Mouse (Mus musculus): Measurements from ENCODE around the gene Agpat2. TPM values are rescaled to one million over a fixed set of nuclear protein-coding genes. Genes with fewer than 3 reads are reported as not detected.

Gene Agpat2
- polyA plus RNA-seq, 1 experiment from 2014 or later = 8.7 TPM

DNA sequence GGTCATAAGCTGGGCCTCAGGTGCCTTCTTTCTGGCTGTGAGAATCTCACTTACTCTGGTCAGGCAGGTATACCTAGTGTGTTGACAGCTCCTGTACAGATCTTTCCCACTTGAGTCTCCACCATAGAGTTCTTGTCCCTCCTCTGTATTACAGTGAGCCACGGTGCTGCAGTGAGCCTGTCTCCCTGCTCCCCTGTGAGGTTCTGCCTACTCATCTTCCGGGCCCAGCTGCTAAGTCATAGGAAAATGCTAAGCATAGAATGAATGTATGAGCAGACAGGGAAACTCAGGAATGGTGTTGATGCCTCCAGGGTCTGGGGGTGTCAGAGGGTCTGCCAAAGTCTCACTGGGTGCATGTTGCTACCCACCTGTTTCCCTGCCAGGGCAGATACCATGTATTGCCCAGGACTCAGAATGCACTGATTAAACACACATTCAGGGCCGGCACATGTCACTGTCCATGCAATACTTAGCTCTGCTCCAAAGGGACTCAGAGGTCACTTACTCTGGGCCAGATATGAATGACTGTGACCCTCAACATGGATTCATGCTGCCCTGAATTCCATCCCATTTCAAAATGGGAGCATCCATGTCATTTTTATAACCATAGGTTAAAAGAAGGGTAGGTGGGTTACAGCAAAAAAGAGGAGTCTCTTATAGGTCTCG is 11.4 kb upstream of the Agpat2 start:
- Histone ChIP-seq H3K9ac (replicated peaks; ENCODE audit: low read length) (no peak overlapping the region), H3K36me3 (replicated peaks; ENCODE audit: control insufficient read depth, insufficient read depth, low read depth, low read length) (no peaks in the 10 kb centered on the region), H3K27me3 (ENCODE audit: control insufficient read depth, insufficient read depth, low read length) (no peaks in the 10 kb centered on the region), H3K27ac (replicated peaks; ENCODE audit: low read depth, low read length) (no peak overlapping the region), H3K4me2 (ENCODE audit: low read depth, low read length) (no peak overlapping the region), H3K4me1 (ENCODE audit: control insufficient read depth, insufficient read depth, low read length) (no peaks in the 10 kb centered on the region), H3K4me3 (ENCODE audit: low read depth, low read length) (no peak overlapping the region), H3K9me3 (replicated peaks; ENCODE audit: control insufficient read depth, low read length) (no peaks in the 10 kb centered on the region)
- WGBS = 83% methylated on average over 4 of the region's 4 CpGs
- DNase-seq (ENCODE audit: low spot score) (no peak), ATAC-seq (replicated peaks; ENCODE audit: insufficient number of reproducible peaks, low FRiP score, low TSS enrichment, low read depth) (no peak)

DNA sequence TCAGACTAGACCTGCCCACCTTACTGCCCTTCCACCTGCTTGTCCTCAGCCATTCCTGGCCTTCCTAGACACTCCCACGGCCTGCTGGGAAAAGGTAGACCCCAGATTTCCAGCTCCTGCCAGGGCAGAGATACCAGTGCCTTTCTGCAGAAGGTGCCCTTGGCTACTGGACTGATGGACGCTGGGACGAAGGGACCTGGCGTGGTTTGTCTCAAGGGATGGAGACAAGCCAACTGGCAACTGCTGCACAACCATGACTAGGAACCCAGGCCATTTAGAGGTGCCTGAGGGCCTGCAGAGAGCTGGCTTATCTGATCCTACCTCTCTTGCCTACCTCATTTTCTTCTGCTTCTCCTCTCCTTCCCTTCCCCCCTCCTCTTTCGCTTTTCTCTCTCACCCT is 10.7 kb upstream of the Agpat2 start:
- Histone ChIP-seq H3K4me1 (ENCODE audit: control insufficient read depth, insufficient read depth, low read length) (no peaks in the 10 kb centered on the region), H3K9ac (replicated peaks; ENCODE audit: low read length) (no peak overlapping the region), H3K36me3 (replicated peaks; ENCODE audit: control insufficient read depth, insufficient read depth, low read depth, low read length) (no peaks in the 10 kb centered on the region), H3K27me3 (ENCODE audit: control insufficient read depth, insufficient read depth, low read length) (no peaks in the 10 kb centered on the region), H3K27ac (replicated peaks; ENCODE audit: low read depth, low read length) (no peak overlapping the region), H3K9me3 (replicated peaks; ENCODE audit: control insufficient read depth, low read length) (no peaks in the 10 kb centered on the region), H3K4me3 (ENCODE audit: low read depth, low read length) (no peak overlapping the region), H3K4me2 (ENCODE audit: low read depth, low read length) (no peak overlapping the region)
- no peak for ATAC-seq (replicated peaks; ENCODE audit: insufficient number of reproducible peaks, low FRiP score, low TSS enrichment, low read depth)
- 84% methylated on average over 5 of the region's 5 CpGs for WGBS
- no peak for DNase-seq (ENCODE audit: low spot score)

DNA sequence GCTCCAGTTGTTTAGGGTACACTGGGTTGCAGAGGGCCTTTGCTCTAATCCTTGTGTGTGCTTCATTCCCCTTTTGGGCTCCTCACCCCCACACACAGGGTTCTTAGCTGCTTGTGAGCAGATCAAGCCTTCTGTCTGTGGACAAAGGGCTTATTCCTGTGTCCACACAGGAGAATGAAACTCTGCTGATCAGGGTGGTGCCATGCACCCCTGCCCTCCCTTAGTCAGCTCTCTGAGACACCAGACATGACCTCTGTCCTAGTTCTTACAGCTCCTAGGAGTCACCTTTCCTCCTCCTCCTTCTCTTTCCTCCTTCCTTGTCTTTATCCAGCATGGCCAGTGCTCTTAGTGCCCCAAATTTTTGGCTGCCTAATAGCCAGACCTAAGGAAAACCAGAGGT is 7.7 kb upstream of the Agpat2 start:
- Histone ChIP-seq H3K27me3 (ENCODE audit: control insufficient read depth, insufficient read depth, low read length) (no peaks in the 10 kb centered on the region), H3K9ac (replicated peaks; ENCODE audit: low read length) (no peak overlapping the region), H3K4me2 (ENCODE audit: low read depth, low read length) (no peak overlapping the region), H3K4me3 (ENCODE audit: low read depth, low read length) (no peak overlapping the region), H3K36me3 (replicated peaks; ENCODE audit: control insufficient read depth, insufficient read depth, low read depth, low read length) (no peaks in the 10 kb centered on the region), H3K9me3 (replicated peaks; ENCODE audit: control insufficient read depth, low read length) (no peaks in the 10 kb centered on the region), H3K4me1 (ENCODE audit: control insufficient read depth, insufficient read depth, low read length) (no peaks in the 10 kb centered on the region), H3K27ac (replicated peaks; ENCODE audit: low read depth, low read length) (no peak overlapping the region)
- DNase-seq (ENCODE audit: low spot score) = no peak
- no peak for ATAC-seq (replicated peaks; ENCODE audit: insufficient number of reproducible peaks, low FRiP score, low TSS enrichment, low read depth)

DNA sequence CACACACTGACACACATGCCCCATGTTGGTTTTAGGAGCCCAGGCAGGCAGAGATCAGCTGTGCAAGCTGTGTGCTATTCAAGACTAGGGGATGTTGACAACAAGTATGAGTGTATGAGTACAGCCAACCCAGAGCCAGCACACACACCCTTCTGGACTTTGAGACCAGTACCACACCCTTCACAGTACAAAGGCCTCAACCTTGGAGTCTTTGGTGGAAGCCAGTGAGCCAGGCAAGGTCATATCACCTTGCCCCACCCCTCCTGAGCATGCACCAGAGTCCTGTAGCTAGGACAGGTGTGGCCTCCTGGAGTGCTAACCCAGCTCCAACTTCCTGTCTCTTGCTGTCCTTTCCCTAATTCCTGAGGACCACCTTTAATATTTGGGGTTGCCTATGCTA is 6.8 kb upstream of the Agpat2 start:
- no peaks in the 10 kb centered on the region for H3K36me3 ChIP-seq (replicated peaks; ENCODE audit: control insufficient read depth, insufficient read depth, low read depth, low read length)

DNA sequence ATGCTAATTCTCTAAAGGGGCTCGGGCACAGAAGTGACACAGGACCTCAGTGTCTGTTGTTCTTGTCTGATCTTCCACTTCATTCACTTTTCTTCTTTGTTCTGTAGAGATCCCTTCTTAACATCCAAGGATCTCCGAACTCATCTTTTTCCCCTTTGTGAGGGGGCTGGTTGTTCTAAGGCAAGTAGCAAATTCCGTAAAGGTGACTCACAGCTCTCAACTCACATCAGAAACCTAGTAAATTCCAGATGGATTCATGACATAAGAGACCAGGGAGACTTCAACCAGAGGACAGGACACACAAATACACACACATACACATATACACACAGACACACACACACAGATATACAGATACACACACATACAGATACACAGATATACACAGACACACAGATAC is 6.3 kb upstream of the Agpat2 start:
- WGBS = 71% methylated on average over 3 of the region's 3 CpGs
- no peak for ATAC-seq (replicated peaks; ENCODE audit: insufficient number of reproducible peaks, low FRiP score, low TSS enrichment, low read depth)
- no peaks in the 10 kb centered on the region for H3K9me3 ChIP-seq (replicated peaks; ENCODE audit: control insufficient read depth, low read length)
- no peaks in the 10 kb centered on the region for H3K27me3 ChIP-seq (ENCODE audit: control insufficient read depth, insufficient read depth, low read length)
- no peak overlapping the region for H3K27ac ChIP-seq (replicated peaks; ENCODE audit: low read depth, low read length)
- no peak overlapping the region for H3K9ac ChIP-seq (replicated peaks; ENCODE audit: low read length)
- no peak for DNase-seq (ENCODE audit: low spot score)
- no peaks in the 10 kb centered on the region for H3K4me1 ChIP-seq (ENCODE audit: control insufficient read depth, insufficient read depth, low read length)
- no peaks in the 10 kb centered on the region for H3K36me3 ChIP-seq (replicated peaks; ENCODE audit: control insufficient read depth, insufficient read depth, low read depth, low read length)
- no peak overlapping the region for H3K4me3 ChIP-seq (ENCODE audit: low read depth, low read length)
- no peak overlapping the region for H3K4me2 ChIP-seq (ENCODE audit: low read depth, low read length)

More for the DNA sequence above, 6.8 kb upstream of the Agpat2 start:
- Histone ChIP-seq H3K9ac (replicated peaks; ENCODE audit: low read length) (no peak overlapping the region), H3K4me3 (ENCODE audit: low read depth, low read length) (no peak overlapping the region), H3K27me3 (ENCODE audit: control insufficient read depth, insufficient read depth, low read length) (no peaks in the 10 kb centered on the region), H3K4me2 (ENCODE audit: low read depth, low read length) (no peak overlapping the region), H3K9me3 (replicated peaks; ENCODE audit: control insufficient read depth, low read length) (no peaks in the 10 kb centered on the region), H3K27ac (replicated peaks; ENCODE audit: low read depth, low read length) (no peak overlapping the region), H3K4me1 (ENCODE audit: control insufficient read depth, insufficient read depth, low read length) (no peaks in the 10 kb centered on the region)
- no peak for DNase-seq (ENCODE audit: low spot score)
- no peak for ATAC-seq (replicated peaks; ENCODE audit: insufficient number of reproducible peaks, low FRiP score, low TSS enrichment, low read depth)

DNA sequence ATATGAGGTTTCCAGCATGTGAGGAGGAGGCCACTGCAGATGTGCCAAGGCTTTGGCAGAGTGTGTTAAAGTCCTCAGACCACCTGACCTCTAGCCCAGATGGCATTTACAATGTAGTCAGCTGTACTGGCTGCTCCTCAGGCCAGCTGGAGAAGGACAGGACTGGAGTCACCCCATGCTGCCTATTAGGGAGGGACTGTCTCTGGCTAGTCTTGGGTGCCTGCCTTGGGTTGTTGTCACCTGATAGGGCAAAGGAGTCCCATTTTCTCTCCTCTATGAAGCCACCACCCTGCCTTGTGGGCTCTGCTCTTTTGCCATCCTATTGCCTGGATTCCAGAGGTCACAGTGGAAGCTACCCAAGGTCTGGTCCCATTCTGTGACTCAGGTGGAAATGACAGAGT is 5.0 kb upstream of the Agpat2 start:
- Histone ChIP-seq H3K27me3 (ENCODE audit: control insufficient read depth, insufficient read depth, low read length) (no peaks in the 10 kb centered on the region; the same call in 1 of the 2 replicates), H3K4me3 (ENCODE audit: low read depth, low read length) (no peak overlapping the region), H3K9me3 (replicated peaks; ENCODE audit: control insufficient read depth, low read length) (no peaks in the 10 kb centered on the region), H3K9ac (replicated peaks; ENCODE audit: low read length) (no peak overlapping the region), H3K36me3 (replicated peaks; ENCODE audit: control insufficient read depth, insufficient read depth, low read depth, low read length) (no peaks in the 10 kb centered on the region), H3K4me2 (ENCODE audit: low read depth, low read length) (no peak overlapping the region), H3K4me1 (ENCODE audit: control insufficient read depth, insufficient read depth, low read length) (no peaks in the 10 kb centered on the region; the same call in 1 of the 2 replicates), H3K27ac (replicated peaks; ENCODE audit: low read depth, low read length) (no peak overlapping the region)
- no peak for DNase-seq (ENCODE audit: low spot score)
- no peak for ATAC-seq (replicated peaks; ENCODE audit: insufficient number of reproducible peaks, low FRiP score, low TSS enrichment, low read depth)

DNA sequence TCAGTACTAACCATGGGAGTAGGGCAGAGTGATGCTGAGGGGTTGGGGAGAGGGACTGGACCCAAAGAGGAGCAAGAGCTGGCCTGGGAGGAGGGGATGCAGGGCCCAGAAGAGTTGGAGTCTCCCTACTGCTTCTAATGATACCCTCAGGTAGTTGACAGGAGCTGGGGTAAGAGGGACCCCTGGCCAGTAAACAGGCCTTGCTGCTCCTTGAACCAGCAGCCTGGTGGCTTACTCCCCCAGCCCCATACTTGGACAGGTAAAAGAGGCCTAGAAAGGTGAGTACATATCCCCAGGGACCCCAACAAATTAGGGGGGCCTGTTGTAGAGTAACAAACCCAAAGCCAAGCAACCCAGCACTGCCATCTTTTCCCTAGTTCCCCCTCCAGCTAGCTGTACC is 4.6 kb upstream of the Agpat2 start:
- H3K9ac ChIP-seq (replicated peaks; ENCODE audit: low read length) = no peak overlapping the region
- H3K4me2 ChIP-seq (ENCODE audit: low read depth, low read length) = no peak overlapping the region
- H3K4me1 ChIP-seq (ENCODE audit: control insufficient read depth, insufficient read depth, low read length) = no peaks in the 10 kb centered on the region; the same call in 1 of the 2 replicates
- H3K36me3 ChIP-seq (replicated peaks; ENCODE audit: control insufficient read depth, insufficient read depth, low read depth, low read length) = no peaks in the 10 kb centered on the region
- H3K4me3 ChIP-seq (ENCODE audit: low read depth, low read length) = no peak overlapping the region
- no peaks in the 10 kb centered on the region; the same call in 1 of the 2 replicates for H3K27me3 ChIP-seq (ENCODE audit: control insufficient read depth, insufficient read depth, low read length)
- ATAC-seq (replicated peaks; ENCODE audit: insufficient number of reproducible peaks, low FRiP score, low TSS enrichment, low read depth) (no peak), DNase-seq (ENCODE audit: low spot score) (no peak)
- H3K9me3 ChIP-seq (replicated peaks; ENCODE audit: control insufficient read depth, low read length) = no peaks in the 10 kb centered on the region
- no peak overlapping the region for H3K27ac ChIP-seq (replicated peaks; ENCODE audit: low read depth, low read length)

DNA sequence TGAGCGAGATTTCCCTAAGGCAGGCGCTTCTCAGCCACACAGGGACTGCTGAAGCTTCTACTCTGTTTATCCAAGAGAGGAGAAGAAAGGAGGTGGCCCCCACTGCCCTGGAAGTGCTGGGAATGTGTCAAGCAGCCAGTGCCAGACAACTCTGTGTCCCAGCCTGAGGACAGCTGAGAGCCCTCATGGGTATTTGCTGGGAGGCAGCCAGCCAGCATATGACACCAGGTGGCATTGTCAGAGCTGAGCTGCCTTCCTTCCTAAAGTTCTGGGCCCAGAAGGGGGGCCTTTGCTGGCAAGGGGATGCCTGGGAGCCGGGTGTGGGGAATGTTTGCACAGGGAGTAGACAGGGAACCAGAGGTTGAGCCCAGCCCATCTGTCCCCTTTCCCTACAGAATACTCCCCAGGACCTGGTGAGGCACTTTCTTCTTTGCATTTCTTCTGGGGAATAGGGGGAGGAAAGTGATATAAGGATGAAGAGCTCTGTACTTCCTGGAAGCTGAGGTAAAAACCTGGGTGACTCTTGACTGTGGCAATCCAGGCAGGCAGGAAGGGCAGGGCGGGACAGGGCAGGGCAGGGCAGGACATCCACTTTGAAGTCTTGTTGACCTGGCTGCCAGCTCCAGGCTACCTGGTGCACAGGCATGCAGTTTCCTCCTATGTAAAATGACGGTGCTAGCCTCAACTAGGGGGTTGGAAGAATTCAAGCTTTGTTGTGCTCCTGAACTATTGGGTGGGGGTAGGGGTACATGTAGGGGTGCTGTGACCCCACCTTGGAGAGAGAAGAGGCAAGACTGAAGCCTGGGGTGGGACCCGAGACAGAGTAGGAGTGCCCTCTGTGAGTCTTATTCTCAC is 3.1 kb upstream of the Agpat2 start:
- ATAC-seq (replicated peaks; ENCODE audit: insufficient number of reproducible peaks, low FRiP score, low TSS enrichment, low read depth) = no peak
- Histone ChIP-seq H3K36me3 (replicated peaks; ENCODE audit: control insufficient read depth, insufficient read depth, low read depth, low read length) (no peaks in the 10 kb centered on the region), H3K4me3 (ENCODE audit: low read depth, low read length) (no peak overlapping the region), H3K4me2 (ENCODE audit: low read depth, low read length) (no peak overlapping the region), H3K4me1 (ENCODE audit: control insufficient read depth, insufficient read depth, low read length) (no peaks in the 10 kb centered on the region; the same call in 1 of the 2 replicates), H3K27me3 (ENCODE audit: control insufficient read depth, insufficient read depth, low read length) (no peaks in the 10 kb centered on the region; the same call in 1 of the 2 replicates), H3K27ac (replicated peaks; ENCODE audit: low read depth, low read length) (no peak overlapping the region), H3K9me3 (replicated peaks; ENCODE audit: control insufficient read depth, low read length) (no peaks in the 10 kb centered on the region), H3K9ac (replicated peaks; ENCODE audit: low read length) (no peak overlapping the region)
- no peak for DNase-seq (ENCODE audit: low spot score)
- 57% methylated on average over 6 of the region's 6 CpGs for WGBS
